Mouse (Mus musculus) cerebellum, postnatal 36 days (tissue): Measurements from ENCODE around the gene Dolpp1.
"Not testable (repeated sequence)": the region's sequence is repeated elsewhere in the genome, so short reads cannot be mapped to it uniquely, and the experiment has no call there.

ENCODE experiments used
- DNase-seq, 2 experiments: peaks; one replicate each; pipeline ENCODE4 v3.0.0; 2021 to 2022; ENCODE audit warnings: mixed read lengths in 2 of 2

Dolpp1 gene

GRCm38 (mm10) chr2:30413038-30413973, 21.3 kb downstream of the Dolpp1 start:
- DNase-seq, result peak; percentile 31 to 32

GRCm38 (mm10) chr2:30414101-30414500, 22.0 kb downstream of the Dolpp1 start:
- DNase-seq, result peak; percentile 54 to 55

- DNase-seq, result no peak
Observed at GRCm38 (mm10) chr2:30414681-30415080, 22.6 kb downstream of the Dolpp1 start.

GRCm38 (mm10) chr2:30415157-30415935, 23.3 kb downstream of the Dolpp1 start, which contains the start of gene Crat:
TSS of gene Crat (minus strand) at chr2:30415813.
- peak; percentile 89 to 94 for DNase-seq

- DNase-seq, result peak; percentile 93 to 94
Observed at GRCm38 (mm10) chr2:30415936-30416648, 24.0 kb downstream of the Dolpp1 start, which contains the start of gene Ptpa. TSS of gene Ptpa (plus strand) at chr2:30416039.

GRCm38 (mm10) chr2:30416649-30416965, 24.6 kb downstream of the Dolpp1 start:
- DNase-seq, result no peak

GRCm38 (mm10) chr2:30417154-30417553, 25.1 kb downstream of the Dolpp1 start:
- DNase-seq, result not testable (repeated sequence)

- no peak for DNase-seq
Observed at GRCm38 (mm10) chr2:30417595-30418165, 25.6 kb downstream of the Dolpp1 start.

GRCm38 (mm10) chr2:30418259-30418658, 26.2 kb downstream of the Dolpp1 start:
- DNase-seq, result no peak

GRCm38 (mm10) chr2:30419112-30419511, 27.1 kb downstream of the Dolpp1 start:
- DNase-seq, result no peak

GRCm38 (mm10) chr2:30421432-30421831, 29.4 kb downstream of the Dolpp1 start:
- DNase-seq, result no peak

- peak in 1 of 2 experiments; percentile 41 for DNase-seq
Observed at GRCm38 (mm10) chr2:30429156-30429555, 37.1 kb downstream of the Dolpp1 start.

GRCm38 (mm10) chr2:30435326-30436155, 43.5 kb downstream of the Dolpp1 start:
- DNase-seq, result peak; percentile 74 to 79

- DNase-seq, result no peak
Observed at GRCm38 (mm10) chr2:30436156-30436545, 44.1 kb downstream of the Dolpp1 start.

GRCm38 (mm10) chr2:30436809-30437208, 44.8 kb downstream of the Dolpp1 start:
- DNase-seq, result no peak

- no peak for DNase-seq
Observed at GRCm38 (mm10) chr2:30437791-30438190, 45.7 kb downstream of the Dolpp1 start.

GRCm38 (mm10) chr2:30439631-30440030, 47.6 kb downstream of the Dolpp1 start:
- no peak for DNase-seq

- no peak for DNase-seq
Observed at GRCm38 (mm10) chr2:30440211-30440700, 48.2 kb downstream of the Dolpp1 start.

- peak; percentile 51 to 56 for DNase-seq
Observed at GRCm38 (mm10) chr2:30440701-30441517, 48.9 kb downstream of the Dolpp1 start.
